Mouse (Mus musculus): Measurements from ENCODE around the gene Kcnip3. TPM values are rescaled to one million over a fixed set of nuclear protein-coding genes. Genes with fewer than 3 reads are reported as not detected.

Gene Kcnip3
- total RNA-seq, 2 experiments from 2014 or later = 0.94 to 1.9 TPM

DNA sequence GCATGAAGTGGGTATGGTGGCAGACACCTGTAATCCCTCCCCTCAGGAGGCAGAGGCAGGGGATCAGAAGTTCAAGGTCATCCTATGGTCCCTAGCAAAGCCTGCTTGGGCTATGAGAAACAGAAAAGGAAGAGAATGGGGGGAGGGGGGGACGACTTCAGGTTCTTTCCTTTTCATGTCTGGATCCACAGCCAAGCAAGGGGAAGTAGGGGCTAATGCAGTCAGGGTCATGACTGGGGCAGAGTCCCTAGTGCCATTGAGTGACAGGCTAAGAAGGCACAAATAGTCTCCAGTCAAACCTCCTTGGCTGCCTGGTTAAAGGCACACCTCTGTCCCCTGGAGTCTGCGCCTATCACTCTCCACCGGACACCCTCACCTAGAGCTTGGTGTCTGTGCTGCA lies 3.1 kb downstream of the Kcnip3 start:
- intact Hi-C loops (cut with DNase I) = no loop called here
- no peak for DNase-seq

DNA sequence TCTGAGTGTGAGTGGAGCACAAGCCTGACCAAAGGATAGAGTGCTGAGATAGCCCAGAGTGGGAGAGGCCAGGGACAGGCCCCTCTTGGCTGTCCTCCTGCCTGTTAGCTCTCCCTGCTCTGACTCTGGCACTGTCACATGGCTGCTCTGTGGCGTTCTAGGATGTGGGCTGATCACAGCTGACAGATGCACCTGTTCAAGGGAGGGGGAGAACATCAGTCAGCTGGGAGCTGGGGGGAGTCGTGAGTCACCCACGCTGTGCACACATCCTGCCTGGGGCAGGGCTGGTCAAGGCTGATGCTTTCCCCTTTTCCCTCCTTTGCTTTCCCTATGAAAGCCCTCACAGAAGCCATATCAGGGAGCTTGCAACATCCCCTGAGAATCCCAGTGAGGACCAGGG lies 3.6 kb downstream of the Kcnip3 start:
- DNase-seq = no peak
- intact Hi-C loops (cut with DNase I) = no loop called here

DNA sequence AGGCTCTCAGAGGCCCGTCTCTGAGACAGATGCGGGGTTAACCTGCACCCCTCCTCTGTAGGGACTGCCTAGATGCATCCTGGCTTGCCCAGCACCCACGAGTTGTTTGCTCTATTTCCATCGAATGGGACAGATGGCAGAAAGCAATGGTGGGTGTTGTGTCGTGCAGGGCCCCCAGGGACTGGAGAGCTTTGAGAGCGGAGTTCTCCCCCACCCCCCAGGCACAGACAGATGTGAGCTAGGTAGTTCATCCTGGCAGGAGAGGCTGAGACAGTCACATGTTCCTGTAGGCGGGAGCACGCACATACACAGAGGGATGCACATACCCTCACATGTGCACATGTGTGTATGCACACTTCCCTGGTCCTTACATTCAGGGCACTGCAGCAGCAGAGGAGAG lies 4.8 kb downstream of the Kcnip3 start:
- intact Hi-C loops (cut with DNase I) = no loop called here
- DNase-seq = no peak

GRCm38 (mm10) chr2:127514380-127515124 lies 7.3 kb downstream of the Kcnip3 start:
- DNase-seq = no peak
- intact Hi-C loops (cut with DNase I) = no loop called here

GRCm38 (mm10) chr2:127513244-127513643 lies 8.7 kb downstream of the Kcnip3 start:
- intact Hi-C loops (cut with DNase I) = no loop called here
- no peak for DNase-seq

DNA sequence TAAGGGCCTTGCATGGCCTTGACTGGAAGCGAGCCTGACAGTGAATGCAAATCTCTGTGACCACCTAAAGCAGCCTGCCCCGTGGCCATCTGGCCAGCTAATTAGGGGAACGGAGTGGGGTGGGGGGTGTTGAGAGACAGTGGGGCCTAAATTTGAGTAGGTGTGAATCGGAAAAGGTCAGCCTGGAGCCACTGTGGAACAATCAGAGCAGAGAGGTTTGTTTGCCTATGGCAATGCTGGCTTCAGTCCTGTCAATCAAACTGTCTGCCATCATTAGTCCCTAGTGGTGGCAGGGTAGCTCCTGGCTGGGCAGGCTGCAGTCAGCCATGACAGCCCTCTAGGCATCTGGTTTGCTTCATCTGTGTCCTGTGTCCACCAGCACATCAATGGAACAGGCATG lies 10.5 kb downstream of the Kcnip3 start:
- no peak for DNase-seq
- intact Hi-C loops (cut with DNase I) = no loop called here

GRCm38 (mm10) chr2:127507967-127508660 lies 13.8 kb downstream of the Kcnip3 start:
- intact Hi-C loops (cut with DNase I) = loop anchor here (1.0 to 5.0 kb wide), 3 partner anchors 43 to 159 kb away; no protein-coding TSS in a partner anchor
- no peak for DNase-seq

DNA sequence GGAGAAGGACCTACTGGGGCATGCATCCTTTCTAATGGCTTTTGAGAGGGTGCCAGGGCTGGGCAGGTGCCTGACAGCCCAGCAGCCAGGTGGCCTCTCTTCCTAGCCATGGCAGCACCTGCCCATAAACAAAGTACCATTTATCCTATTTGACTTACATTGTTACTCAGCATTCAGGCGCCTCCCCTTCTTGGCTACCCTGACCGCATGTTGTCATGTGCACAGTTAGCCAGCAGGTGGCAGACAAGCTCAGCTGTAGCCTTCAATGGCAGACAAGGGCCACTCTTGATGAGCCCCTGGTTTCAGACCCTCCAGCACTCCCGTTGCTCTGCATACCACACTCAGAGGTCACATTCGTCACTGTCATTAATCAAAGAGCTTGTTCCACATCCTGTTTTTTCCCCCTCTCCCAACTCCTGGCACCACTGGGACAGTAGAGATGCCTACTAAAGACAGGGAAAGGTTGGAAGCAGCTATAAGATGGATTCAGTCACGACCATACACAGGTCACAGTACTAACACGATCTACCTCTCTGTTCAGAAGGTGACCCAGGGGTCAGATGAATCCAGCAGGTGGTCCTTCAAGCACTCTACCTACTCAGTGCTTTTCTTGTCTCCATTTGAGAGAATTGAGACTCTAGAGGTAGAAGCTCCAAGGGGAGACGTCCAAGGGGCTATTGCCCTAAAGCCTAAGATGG lies 14.7 kb downstream of the Kcnip3 start:
- intact Hi-C loops (cut with DNase I) = loop anchor here (1.0 to 5.0 kb wide), 3 partner anchors 44 to 160 kb away; no protein-coding TSS in a partner anchor
- DNase-seq = peak; percentile 78 to 82

GRCm38 (mm10) chr2:127506131-127506632 lies 15.7 kb downstream of the Kcnip3 start:
- intact Hi-C loops (cut with DNase I) = loop anchor here (2.0 to 5.0 kb wide), 2 partner anchors 45 to 161 kb away; no protein-coding TSS in a partner anchor
- no peak for DNase-seq

GRCm38 (mm10) chr2:127505196-127505595 lies 16.7 kb downstream of the Kcnip3 start:
- intact Hi-C loops (cut with DNase I) = loop anchor here (5.0 kb wide), 1 partner anchor 162 kb away; no protein-coding TSS in a partner anchor
- DNase-seq = no peak

- DNase-seq = no peak
- intact Hi-C loops (cut with DNase I) = no loop called here
Measured at GRCm38 (mm10) chr2:127503751-127504549, 17.9 kb downstream of the Kcnip3 start.

DNA sequence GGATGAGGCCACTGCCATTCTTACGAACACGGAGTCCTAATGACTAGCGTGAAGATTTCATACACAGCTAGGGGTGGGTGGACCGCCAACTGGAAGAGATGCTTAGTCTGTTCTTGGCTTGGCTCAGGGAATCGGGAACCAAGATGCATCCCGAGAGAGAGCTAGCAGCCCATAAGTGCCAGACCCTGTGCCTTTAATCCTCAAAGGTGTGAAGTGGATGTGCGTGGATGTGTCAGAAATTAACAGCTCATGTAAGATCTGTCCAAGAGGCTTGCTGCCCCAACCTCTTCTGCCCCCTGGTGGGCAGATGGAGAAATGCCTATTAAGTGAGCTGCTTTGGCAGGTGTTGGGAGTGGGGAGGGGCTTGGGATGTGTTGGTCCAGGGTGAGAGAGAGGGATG lies 20.8 kb downstream of the Kcnip3 start:
- intact Hi-C loops (cut with DNase I) = loop anchor here (1.0 to 2.0 kb wide), 2 partner anchors 39 to 138 kb away; partner anchors contain the start of gene Adra2b
- peak; percentile 68 to 70 for DNase-seq

- intact Hi-C loops (cut with DNase I) = no loop called here
- no peak for DNase-seq
Measured at GRCm38 (mm10) chr2:127498750-127499149, 23.1 kb downstream of the Kcnip3 start.

- intact Hi-C loops (cut with DNase I) = no loop called here
- DNase-seq = no peak
Measured at GRCm38 (mm10) chr2:127496321-127496720, 25.6 kb downstream of the Kcnip3 start.

DNA sequence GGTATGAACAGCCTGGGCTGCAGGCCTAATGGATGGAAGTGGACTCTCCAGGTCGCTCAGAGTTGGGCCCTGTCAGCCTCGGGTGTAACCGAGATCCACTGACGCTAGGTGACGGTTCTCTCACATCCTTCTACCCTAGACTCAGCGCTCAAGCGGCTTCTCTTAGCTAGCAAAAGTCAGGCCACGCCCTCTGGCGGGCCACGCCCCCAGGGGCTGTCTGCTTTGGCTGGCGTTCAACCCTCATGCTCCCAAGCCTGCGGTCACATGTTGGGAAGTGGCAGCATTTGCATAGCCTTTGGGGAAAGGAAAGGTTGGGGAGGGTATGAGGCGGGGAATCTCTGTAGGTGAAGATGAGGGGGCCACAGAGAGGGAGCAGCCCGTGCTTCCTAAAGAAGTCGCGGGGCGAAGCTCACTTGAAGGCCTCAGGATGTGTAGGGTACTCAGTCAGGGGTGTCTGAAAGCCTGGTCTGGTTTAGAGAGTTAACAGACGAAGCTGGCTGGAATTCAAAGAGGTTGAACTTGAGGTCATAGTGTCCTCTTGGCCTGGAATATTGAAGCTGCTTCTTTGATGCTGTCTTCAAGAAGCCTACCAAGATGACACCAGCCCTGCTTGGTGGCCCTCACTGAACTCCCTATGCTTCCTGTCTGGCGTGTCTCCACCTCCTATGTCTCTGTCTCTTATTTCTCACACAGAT lies 37.3 kb downstream of the Kcnip3 start:
- DNase-seq = peak; percentile 65 to 67
- intact Hi-C loops (cut with DNase I) = no loop called here

DNA sequence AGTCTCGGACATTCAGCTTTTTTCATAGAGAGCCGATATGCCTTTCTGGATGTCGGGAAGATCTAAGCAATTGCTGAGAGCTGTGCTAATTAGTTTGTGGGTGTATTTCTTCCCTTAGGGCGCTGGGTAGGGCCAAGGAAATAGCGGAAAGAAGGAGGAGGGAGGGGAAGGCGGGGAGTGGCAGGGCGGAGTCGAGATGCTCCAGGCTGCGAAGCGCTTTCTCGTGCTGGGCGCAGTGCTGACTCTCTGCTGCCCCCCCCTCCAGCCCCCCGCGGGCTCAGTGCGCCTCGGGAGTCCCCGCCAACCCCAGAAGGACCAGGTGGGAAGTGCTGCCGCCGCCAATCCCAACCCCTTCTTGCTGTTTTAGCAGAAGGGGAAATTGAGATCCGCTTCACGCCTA lies 38.9 kb downstream of the Kcnip3 start:
- peak; percentile 34 to 45 for DNase-seq
- intact Hi-C loops (cut with DNase I) = no loop called here

GRCm38 (mm10) chr2:127482533-127482911 lies 39.4 kb downstream of the Kcnip3 start:
- intact Hi-C loops (cut with DNase I) = no loop called here

GRCm38 (mm10) chr2:127481841-127482532 lies 39.9 kb downstream of the Kcnip3 start:
- DNase-seq = no peak

More at GRCm38 (mm10) chr2:127482533-127482911, 39.4 kb downstream of the Kcnip3 start:
- peak; percentile 84 to 86 for DNase-seq

GRCm38 (mm10) chr2:127479763-127480162 lies 42.1 kb downstream of the Kcnip3 start:
- intact Hi-C loops (cut with DNase I) = no loop called here
- DNase-seq = no peak

More at GRCm38 (mm10) chr2:127481841-127482532, 39.9 kb downstream of the Kcnip3 start:
- intact Hi-C loops (cut with DNase I) = no loop called here
